12 mouse cellular contexts compared by ENCODE assay signal in the genomic region with DNA sequence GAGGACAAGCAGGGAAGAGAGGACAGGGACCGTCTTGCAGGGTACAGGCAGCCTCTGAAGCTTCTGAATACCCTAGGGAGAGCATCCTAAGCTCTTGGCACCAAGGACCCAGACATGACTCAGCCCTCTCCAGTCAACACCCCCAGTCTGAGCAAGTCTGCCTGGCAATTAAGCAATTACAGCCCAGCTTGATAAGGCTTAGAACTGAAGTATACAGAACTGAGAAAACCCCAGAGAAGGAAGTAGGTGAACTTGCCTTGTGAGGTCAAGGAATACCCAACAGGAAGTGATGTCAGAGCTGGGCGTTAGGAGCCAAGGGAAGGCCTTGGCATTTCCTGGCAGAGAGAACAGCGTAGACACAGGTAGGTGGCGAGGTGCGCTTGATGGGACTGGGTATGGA.
DNase-seq lines count a peak whose midpoint lies in the region; TF ChIP-seq lines count a peak whose summit lies in the region.
"Had no signal": no experiment of that assay in that cellular context is flagged by ENCODE, and none has a peak within 500 bp of the region (broad histone marks: within the 10 kb centered on the region; RNA-seq: fewer than 3 reads in every experiment).

No protein-coding gene starts in this region.

- no peak for TF ChIP-seq POLR2A in kidney, adult 2 months (IDR thresholded peaks at IDR 0.05; ENCODE audit: low read depth, low read length)
- TF ChIP-seq POLR2A in embryonic fibroblast, embryonic 13.5 days (IDR thresholded peaks at IDR 0.05; ENCODE audit: low read depth, low read length) = no peak

- no peaks in the 10 kb centered on the region for H3K36me3 ChIP-seq in kidney, adult 2 months (ENCODE audit: control insufficient read depth, insufficient read depth, low read length)
- H3K36me3 ChIP-seq: heart, embryonic 15.5 days; midbrain, embryonic 12.5 days had no signal

- no peak overlapping the region for H3K4me3 ChIP-seq in kidney, adult 2 months (ENCODE audit: insufficient read depth, low read depth, low read length)
- no peak overlapping the region for H3K4me3 ChIP-seq in embryonic fibroblast, embryonic 13.5 days (ENCODE audit: insufficient read depth, low read length)
- H3K4me3 ChIP-seq: heart, embryonic 15.5 days; midbrain, embryonic 12.5 days had no signal

- H3K27me3 ChIP-seq in kidney, adult 2 months (replicated peaks; ENCODE audit: control insufficient read depth, insufficient read depth, low read length) = no peaks in the 10 kb centered on the region
- H3K27me3 ChIP-seq: heart, embryonic 15.5 days; midbrain, embryonic 12.5 days had no signal

- no peaks in the 10 kb centered on the region for H3K4me1 ChIP-seq in kidney, adult 2 months (ENCODE audit: control insufficient read depth, insufficient read depth, low read length)
- H3K4me1 ChIP-seq in embryonic fibroblast, embryonic 13.5 days (ENCODE audit: control insufficient read depth, insufficient read depth, low read length) = peaks cover 12% of the 10 kb centered on the region

- WGBS in kidney, adult 2 months = 73% methylated on average over 5 of the region's 5 CpGs

- no peak overlapping the region for H3K27ac ChIP-seq in kidney, adult 2 months (ENCODE audit: insufficient read depth, low read depth, low read length)
- H3K27ac ChIP-seq in embryonic fibroblast, embryonic 13.5 days (ENCODE audit: insufficient read depth, low read length) = peak overlapping the region; percentile 7; the same call in 1 of the 2 replicates
- H3K27ac ChIP-seq: heart, embryonic 15.5 days; kidney, postnatal 0 days; midbrain, embryonic 12.5 days had no signal

- DNase-seq in kidney, adult 2 months = peak; percentile 4
- DNase-seq in kidney, postnatal 25 days = no peak
- DNase-seq in Muller cell, postnatal 12 days (ENCODE audit: inconsistent ontology term) = peak; percentile 74
- peak; percentile 43 for DNase-seq in lung, postnatal 25 days (ENCODE audit: low spot score)
- no peak for DNase-seq in kidney, adult 8-10 months
- DNase-seq in gastrocnemius, adult 18-20 months (ENCODE audit: low spot score) = no peak
- no peak for DNase-seq in thymus, adult 18-20 months
- DNase-seq: thymus, adult 2 months had no signal

- no peak for TF ChIP-seq CTCF in kidney, adult 2 months (conservative IDR thresholded peaks at IDR 0.05; ENCODE audit: insufficient read depth, insufficient read length, low read depth, low read length)
- TF ChIP-seq CTCF in embryonic fibroblast, embryonic 13.5 days (IDR thresholded peaks at IDR 0.05; ENCODE audit: borderline replicate concordance, insufficient read depth, low read length) = no peak

Comparison
In these comparisons a context has a peak if more than half of its experiments do, and no peak if none do; other contexts are left out.
1. DNase-seq: peak in kidney, adult 2 months (single experiment), Muller cell, postnatal 12 days (single experiment) and lung, postnatal 25 days (single experiment); none in kidney, postnatal 25 days (0 of 2), kidney, adult 8-10 months (0 of 2), gastrocnemius, adult 18-20 months (single experiment) and thymus, adult 18-20 months (0 of 2).